Mouse (Mus musculus): ENCODE measurements at regions not wholly inside any gene's neighbourhood (a gene's known extent, or its start where the extent isn't known, plus 50 kb on each side); places are given as distances from the start of the nearest gene placed in this dataset.

GRCm38 (mm10) chr10:8968276-8968923, 82.5 kb upstream of the Sash1 start:
- no peak for TF ChIP-seq CTCF (IDR thresholded peaks at IDR 0.05; ENCODE audit: low read depth, low read length)
- no peak for TF ChIP-seq EP300 (IDR thresholded peaks at IDR 0.05; ENCODE audit: insufficient read depth, low read depth, low read length)
- no peak for TF ChIP-seq POLR2A (IDR thresholded peaks at IDR 0.05; ENCODE audit: insufficient read depth, low read length)

Data from ES-Bruce4 (cell line).